Mouse (Mus musculus) urinary bladder, postnatal 25 days (tissue): ENCODE data around the gene Soga1.

Experiments used
- DNase-seq: peaks from one replicate; pipeline ENCODE4 v3.0.0; 2022; ENCODE audit warnings: low spot score

Gene Soga1

DNA sequence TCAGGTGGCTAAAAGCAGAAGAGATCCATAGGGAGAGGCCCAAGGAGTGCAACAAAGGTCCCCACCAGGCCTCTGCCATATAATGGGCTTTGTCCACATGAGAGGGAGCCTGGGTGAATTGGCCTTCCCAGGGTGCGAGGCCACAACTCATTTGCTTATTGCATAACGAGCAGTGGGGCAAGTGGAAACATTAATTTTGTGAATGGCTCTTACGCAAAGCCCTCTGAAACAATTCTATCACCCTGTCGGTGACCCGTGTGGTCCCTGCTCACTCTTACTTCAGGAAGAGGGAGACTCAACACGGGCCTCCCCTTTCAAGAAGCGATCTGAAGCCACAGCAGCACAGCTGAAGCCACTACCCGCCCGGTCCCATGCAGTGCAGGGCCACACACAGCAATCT is 41.8 kb downstream of the Soga1 start:
- DNase-seq: no peak

DNA sequence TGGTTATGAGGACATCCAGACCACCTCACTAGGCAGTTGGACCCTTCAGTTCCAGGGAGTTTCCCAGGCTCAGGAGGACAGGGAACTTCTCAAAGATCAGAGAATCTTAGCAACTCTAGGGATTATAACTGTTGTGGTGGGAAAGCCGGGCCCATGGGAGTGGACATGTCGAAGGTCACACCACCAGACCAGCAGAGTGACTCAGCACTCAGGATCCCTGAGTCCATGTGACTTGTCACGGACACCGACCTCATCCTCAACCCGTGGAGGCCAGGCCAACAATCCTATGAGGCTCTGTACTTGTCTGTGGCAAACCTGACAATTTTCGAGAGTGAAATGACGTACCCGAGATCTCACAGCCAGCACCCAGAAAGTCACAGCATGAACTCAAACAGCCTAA is 42.7 kb downstream of the Soga1 start:
- no peak for DNase-seq

DNA sequence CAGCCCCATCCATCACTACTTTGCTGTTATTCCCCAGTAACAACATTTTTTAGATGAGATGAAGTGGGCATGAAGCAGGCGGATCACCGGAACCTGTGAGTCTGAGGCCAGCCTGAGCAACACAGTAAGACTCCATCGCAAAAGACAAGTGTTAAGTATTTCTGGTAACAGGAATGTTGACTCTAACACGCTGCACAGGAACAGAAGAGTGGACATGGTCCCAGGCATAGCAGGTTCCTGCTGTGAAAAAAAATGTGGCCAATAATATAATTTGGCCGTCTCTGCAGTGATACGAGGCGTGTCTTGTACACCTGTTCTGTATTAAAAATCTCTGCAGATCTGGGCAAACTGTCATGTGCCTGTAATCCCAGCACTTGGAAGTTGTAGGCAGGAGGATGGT is 43.7 kb downstream of the Soga1 start:
- no peak for DNase-seq

DNA sequence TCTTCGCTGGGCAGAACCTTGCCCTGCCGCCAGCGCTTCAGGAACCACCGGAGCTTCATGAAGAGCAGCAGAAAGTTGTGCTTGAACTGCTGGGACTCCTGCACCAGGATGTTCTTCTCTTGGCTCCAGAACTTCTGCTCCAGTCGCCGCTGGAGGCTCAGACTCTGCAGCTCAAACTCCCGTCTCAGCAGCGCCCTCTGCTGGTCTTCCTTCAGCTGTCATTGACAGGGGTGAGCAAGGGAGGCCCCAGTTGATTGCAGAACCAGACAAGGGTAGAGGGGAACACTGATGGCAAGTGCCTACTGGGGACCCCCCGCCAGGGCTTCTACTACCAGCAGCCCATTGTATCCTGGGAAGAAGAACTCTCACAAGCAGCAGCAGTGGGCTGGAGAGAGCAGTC is 48.2 kb downstream of the Soga1 start:
- peak; percentile 88 for DNase-seq

DNA sequence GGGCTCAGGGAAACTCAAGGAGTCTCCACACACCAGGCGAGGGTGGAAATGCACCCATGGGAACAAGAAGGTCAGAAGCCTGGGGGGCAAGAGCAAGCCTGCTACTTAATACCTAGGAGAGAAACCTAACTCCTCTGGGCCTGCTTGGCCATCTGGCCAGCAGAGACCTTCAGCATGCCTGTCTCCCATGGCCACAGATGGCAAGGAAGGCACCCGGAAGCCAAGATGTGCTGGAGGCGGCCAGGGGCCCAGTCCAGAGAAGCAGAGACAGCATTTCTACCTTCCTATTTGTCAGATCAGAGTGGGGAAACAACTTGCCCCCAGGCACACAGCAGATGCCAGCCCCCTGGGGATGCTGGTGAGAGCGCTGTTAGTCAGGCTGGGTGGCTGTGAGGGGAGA is 50.8 kb downstream of the Soga1 start:
- no peak for DNase-seq

DNA sequence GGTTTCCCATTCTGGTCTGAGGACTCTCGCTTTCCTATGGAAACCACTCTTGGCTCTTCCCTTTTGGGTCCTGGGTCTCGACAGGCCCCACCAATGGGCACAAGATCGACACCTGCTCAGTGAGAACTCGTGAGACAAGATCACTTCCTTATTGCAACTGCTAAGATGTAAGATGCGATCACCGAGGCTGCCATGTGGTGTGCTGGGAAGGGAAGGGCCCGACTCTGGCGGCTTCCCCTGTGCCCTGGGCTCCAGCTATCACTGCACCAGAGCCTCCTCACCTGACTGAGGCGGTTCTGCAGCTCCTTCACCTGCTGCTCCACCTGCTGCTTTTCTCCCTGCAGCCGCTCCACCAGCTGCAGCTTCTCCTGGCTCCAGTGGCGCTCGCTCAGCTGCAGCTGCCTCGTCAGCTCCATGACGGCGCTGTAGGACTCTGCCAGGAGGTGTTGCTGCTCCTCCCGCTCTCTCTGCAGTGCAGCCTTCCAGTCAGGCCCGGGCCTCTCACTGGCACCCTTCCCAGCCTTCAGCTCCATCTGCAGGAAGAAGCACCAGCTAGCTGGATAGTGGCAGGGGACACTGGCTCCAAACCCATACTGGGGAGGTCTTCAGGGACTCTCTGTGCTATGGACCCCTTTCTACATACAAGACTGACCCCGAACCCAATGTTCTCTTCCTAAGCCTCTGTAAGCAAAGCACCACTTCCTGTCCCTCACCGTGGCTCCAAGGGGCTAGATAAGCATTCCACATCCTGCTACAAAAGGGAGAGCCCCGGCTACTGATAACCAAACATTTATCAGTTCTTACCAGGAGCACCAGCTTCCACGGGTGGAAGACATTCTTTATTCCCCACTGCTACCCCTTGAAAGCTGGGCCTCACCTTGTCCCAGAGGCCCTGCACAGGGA is 51.7 kb downstream of the Soga1 start:
- DNase-seq: no peak

DNA sequence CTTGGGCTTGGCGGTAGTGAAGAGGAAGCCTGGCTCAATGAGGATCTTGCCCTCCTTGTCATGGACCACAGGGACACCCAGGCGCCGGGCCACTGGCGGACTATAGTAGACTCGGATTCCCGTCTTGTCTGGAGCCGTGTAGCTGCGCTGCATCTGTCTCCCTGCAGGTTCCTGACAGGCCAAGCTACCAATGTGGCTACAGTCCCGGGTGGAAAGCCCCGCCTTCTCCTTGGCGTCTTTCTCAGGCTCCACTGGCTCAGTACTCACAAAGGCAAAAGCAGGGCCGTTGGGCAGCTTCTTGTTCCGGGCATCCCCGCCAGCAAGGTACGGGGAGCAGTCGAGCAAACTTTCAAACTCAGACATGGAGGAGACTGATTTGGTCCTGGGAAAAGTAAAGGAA is 57.9 kb downstream of the Soga1 start:
- no peak for DNase-seq

DNA sequence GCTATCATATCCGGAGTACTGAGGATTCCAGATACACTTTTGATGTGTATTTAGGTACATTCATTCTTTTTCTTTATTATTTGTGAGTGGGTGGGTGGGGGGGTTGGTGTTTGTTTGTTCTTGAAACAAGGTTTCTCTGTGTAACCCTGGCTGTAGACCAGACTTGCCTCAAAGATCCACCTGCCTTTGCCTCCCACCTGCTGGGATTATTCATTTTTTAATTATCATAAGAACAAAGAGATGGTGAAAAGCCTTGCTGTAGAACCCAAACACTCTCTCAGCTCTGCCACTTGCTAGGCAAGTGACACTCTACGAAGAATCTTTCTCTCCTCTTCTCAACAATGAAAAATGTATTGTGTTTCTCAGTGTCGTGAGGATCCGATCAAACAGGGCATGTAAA is 59.8 kb downstream of the Soga1 start:
- DNase-seq: no peak

DNA sequence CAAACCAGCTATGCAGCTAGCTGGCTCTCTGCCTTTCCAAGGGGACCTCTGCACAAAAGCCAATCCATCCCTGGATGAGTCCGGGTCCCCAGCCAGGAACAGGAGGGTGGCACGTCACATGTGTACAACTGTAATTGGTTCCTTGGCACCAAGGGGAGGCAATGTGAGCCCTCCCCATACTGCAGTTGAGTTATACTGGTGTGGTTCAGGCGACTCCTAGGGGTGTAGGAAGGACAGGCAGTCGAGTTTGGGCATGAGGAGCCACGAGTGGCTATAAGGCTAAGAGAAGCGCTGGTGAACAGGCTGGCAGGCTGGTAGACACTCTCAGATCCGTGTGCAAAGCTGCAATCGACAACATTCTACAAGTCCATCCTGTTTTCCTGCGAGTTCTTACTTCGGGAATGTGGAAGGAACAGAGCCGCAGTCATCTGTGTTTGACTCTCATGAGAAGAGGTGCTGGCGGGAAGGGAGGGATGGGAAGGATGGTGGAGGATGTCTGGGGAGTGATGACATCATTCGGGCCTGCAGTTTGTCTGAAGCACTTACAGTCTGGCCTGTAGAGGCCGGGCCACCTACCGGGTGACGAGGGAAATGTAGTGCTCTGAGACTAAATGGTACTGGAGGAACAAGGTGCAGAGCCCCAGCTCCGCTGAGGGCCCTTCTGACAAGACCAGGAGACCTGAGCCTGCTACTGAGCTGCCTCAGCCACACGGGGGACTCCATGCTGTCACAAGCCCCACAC is 62.4 kb downstream of the Soga1 start:
- no peak for DNase-seq

DNA sequence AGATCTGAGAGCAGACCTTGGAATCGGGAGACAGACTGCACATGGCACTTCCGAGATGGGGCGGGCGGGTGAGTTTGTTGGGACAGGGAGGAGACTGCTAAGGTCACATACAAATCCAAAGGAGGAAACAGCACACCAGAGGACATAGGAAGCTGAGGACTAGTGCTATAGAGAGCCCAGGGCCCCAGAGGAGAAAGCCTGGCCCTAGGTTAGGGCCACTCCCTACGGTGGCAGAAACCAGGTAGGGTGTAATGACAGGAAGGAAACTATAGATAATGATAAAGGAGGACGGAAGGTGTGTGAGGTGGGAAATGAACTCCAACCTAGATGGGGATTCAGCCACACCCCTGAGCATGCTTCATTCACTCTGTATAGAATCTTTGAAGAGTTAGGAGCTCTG is 66.7 kb downstream of the Soga1 start:
- no peak for DNase-seq

DNA sequence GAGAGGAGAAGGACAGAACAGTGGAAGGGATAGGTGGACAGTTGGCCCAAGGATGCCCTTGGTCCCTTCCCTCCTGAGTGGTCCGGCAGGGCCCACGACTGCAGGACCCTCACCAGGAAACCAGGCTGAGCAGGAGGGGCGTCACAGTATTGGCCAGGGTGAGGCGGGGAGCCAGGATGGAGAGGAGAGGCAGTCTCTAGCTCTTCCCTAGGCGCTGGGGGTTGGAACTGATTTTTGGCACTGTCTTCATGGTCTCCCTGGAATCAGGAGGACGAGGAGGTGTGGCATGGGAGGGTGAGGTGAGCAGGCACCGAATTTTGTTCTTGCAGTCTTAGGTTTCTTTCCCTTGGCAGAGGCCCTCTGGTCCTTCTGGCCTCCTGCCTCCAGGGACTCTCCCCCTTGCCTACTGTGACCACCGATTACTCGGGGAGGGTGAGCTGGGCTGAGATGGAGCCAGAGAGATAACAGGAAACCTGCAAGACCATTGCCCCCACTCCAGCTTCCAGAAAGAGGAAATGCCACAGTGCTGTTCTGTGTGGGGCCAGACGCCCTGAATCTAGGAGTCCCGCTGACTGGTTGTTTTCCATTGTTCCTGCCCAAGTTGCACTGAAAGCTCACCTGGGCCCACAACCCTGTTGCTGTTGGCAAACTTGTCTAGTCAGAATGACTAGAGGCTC is 68.3 kb downstream of the Soga1 start:
- DNase-seq: no peak

DNA sequence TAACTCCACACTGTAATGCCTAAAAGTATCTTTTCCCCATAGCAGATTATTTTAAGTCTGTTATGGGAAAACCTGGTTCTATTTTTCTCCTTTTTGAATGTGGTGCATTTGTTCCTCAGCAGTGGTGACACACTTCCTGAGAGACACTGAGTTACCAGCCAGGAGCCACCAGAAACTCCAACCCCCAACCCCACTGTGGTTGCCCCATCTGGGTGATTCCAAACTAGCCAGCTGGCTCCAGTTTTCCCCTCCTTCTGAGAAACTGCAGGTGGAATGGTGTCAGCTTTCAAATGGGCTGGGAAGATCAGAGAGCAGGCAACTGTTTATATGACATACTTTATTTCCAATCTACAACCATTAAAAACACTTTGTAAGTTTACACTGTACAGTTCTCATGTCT is 68.9 kb downstream of the Soga1 start:
- DNase-seq: no peak

DNA sequence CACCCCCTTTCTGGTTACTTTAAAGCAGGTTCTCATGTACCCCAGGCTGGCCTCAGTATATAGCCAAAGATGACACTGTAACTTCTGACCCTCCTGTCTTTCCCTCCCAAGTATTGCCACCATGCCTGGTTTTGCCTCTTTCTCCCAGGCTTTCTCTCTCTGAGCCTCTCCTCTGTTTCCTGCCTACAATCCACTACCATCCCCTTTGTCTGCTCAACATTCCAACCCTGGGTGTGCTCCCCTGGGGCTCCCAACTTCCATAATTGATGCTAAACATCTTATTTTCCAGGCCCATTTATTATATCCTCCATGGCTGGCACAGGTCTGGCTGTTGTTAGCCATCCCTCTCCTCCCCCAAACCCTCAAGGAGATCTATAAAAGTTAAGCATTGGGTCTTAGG is 70.5 kb downstream of the Soga1 start:
- DNase-seq: no peak

DNA sequence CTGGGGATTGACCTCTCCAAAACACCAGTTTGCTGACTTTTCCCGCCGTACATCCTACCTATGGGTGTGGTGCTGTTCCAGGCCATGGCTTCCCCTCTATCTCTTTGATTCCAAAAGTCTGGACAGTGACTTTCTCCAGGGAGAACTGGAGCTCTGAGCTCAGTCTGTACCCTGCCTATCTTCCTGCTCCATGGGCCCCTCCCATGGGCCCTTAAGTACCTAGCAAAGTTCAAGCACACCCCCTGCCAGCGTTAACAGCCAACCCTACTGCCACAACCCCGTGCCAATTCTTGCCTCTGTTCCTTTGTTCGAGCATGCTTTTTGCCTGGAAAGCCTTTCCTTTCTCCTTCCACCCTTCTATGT is 71.8 kb downstream of the Soga1 start:
- DNase-seq: no peak

DNA sequence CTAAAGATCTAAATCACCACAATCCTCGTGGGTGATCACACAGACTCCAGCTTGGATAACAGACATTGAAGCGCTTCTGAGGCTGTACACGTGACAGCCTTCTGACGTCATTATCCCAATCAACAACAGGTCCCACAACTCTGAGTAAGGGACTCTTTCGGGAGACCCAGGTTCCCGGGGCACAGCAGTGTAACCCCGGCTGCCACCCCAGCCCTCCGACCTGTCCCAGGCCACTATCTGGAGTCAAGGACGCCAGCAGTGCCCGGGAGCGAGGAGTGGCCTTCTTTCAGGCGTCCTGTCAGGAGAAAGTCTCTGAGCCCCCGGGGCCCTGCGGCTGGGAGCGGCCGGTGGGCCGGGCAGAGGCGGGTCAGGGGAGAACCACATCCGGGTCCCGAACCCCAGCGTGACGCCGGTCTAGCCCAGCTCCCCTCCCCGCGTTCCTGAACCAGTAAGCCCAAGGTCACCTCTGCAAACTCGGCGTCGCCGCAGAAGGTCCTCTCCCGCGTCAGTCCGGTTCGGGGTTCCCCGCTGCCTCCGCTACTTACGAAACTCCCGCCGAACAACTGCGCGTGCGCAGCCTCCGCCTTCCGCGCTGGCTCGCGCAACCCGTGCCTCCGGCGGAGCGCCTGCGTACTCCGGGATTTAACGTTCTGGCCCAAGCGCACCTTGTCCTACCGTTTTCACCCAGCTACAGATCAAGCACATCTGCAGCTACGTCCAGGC is 72.4 kb downstream of the Soga1 start, which contains the start of gene Dsn1:
TSS of gene Dsn1 (minus strand) at position 644 of the 723 bp plus-strand sequence.
- peak; percentile 94 for DNase-seq

DNA sequence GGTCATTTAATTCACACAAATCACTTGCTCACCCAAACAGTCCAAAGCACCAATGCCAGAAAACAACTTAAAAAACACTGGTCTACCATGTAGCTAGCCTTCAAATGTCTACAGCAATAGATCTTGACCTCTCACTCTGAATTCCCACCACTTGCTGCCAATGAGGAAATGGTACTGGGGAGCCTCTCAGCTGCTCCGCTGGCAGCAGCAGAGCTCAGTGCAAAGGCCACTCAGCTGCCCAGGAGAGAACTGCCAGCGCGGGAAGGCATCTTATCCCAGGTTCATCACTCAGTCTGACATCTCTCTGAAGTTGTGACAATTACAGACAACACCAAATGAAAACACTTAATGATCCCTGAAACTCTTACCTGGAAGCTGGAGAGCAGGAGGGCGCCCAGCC is 76.7 kb downstream of the Soga1 start:
- DNase-seq: no peak

DNA sequence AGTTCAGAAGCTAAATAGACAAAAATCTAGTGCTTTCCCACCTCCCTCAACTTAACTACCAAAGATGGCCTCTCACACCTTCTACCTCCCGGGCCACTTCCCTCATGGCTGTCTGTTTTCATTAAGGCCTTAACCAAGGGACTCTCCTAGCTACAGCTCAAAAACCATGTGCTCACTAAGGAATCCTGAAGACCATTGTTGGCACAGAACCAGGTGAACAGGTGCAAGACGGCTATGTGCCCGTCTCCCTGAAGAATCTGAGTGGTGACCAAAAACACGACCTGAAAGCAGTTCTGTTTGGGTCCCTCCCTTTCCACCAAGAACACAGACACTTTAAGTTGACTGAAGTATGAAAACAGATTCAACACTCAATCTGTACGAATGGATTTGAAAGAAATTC is 80.8 kb downstream of the Soga1 start:
- no peak for DNase-seq

DNA sequence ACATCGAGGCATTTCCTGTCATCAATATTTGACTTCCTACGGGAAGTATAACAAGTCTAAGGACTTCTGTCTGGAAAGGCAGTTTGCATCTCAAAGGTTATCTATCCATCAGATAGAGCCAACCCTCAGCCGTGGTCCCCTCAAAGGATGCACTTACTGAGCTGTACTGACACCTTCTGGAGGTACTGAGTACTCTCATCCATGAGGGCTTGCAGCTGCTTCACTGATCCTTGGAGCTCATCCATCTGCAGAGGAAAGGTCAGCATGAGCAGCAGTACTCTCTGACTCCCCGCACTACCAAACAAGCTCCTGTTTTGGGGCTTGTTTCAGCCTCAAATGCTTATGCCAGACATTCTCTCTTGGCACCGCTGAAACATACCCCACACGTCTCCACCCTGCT is 82.5 kb downstream of the Soga1 start:
- DNase-seq: no peak

DNA sequence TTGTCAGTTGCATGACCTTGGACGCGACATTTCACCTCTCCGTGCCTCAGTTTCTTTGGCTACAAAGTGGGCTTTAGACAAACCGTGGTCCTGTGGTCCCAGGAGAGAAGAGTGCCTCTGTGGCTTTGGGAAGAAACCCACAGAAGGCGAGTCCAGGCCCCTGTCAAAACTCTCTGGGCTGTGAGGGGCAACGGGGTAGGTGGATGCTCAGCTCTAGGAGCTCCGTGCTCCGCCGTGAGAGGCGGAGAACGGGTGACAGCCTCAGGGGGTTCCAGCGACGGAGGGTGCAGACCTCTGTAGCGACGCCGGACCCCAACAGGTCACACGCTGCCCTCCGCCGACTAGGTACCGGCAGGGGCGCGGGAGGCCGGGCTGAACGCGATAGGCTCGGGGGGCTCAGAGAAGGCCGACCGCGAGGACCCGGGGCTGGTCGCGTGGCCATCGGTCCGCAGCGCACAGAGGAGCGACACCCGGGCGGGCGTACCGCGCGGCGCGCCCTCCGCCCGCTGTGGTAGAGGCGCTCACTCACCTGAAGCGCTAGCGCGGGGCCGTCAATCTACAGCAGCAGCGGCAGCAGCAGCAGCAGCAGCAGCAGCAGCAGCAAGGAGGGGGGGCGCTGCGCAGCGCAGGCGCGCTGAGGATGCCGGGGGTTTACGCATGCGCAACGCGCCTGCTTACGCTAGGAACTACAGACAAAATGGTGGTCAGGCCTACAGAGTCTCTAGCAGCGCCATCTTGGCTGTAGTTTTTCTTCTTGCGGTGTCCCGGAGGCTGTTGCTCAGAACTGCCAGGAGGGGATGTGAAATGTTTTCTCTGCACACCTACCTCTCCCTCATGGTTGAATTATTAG is 87.4 kb downstream of the Soga1 start, which contains the start of gene Ndrg3:
TSS of gene Ndrg3 (minus strand) at position 587 of the 850 bp plus-strand sequence.
- DNase-seq: peak; percentile 94

DNA sequence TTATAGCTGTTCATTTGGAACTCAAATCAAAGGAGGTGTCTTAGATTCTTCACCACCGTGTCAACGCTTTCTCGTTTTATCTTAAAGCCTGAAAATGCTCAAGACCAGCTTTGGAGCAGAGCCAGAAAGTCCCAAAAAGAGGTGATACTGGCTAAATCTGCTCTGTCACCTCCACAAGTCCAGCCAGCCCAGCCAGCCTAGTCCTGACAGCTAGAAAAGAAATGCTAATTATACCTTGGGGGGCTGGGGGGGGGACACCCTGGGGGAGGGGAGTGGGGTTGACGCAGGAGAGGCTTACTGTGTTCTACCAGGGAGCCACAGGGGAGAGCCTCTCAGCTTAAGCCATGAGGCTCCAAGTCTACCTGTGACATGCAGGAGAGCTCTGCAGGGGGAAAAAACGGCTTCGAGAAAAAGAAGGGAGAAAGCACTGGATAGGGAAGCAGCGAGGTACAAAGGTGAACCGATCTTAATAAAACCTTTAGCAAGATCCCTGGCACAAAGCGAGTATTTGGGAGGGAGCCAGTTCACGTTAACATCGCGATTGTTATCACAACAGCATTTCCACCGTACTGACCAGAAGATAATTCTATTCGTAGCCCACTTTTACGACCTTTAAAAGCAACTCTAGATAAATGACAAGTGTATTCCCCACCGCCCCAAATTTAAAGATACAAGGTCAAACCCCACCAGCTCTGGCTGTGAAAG is 88.2 kb downstream of the Soga1 start:
- no peak for DNase-seq

DNA sequence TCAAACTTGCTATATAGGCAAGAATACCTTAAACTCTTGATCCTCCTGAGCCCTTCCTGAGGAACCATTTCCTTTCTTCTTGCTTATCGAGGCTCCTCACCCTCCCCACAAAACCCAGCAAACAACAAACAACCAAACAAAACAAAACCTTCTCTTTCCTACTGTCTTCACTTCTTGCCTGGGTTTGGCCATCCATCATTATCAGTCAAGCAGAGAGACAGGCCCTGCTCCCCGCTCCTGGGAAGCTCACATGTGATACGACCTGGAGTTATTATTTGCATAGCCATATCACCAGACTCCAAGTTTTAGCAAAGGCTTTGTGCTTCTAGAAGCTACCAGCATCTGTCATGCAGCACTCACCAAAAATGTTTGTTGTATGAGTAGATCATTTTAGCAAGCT is 91.7 kb downstream of the Soga1 start:
- DNase-seq: no peak
